Mouse (Mus musculus) cortical plate, adult 2 months (tissue): ENCODE measurements at regions not wholly inside any gene's neighbourhood (a gene's known extent, or its start where the extent isn't known, plus 50 kb on each side); places are given as distances from the start of the nearest gene placed in this dataset.

Source experiments
- H3K27ac ChIP-seq: fragments of 200-500 bp; 2 replicates; pipeline ENCODE4 v1.5.1; 2012; ENCODE audit warnings: low read length, control low read depth, inconsistent platforms; ENCODE audit not compliant: insufficient read depth
- H3K4me1 ChIP-seq: fragments of 200-500 bp; 2 replicates; pipeline ENCODE4 v1.6.1; 2011; ENCODE audit warnings: low read length; ENCODE audit not compliant: control insufficient read depth, insufficient read depth
- H3K4me3 ChIP-seq: fragments of 200-500 bp; 2 replicates; pipeline ENCODE4 v1.5.1; 2011; ENCODE audit warnings: mild to moderate bottlenecking, low read length, control low read depth; ENCODE audit not compliant: insufficient read depth
- CTCF ChIP-seq: fragments of 200-500 bp; IDR thresholded peaks from 2 replicates; pipeline ENCODE4 v1.5.1; 2011; ENCODE audit warnings: mild to moderate bottlenecking, control low read depth, low read length; ENCODE audit not compliant: insufficient read depth; ENCODE audit errors: extremely low read depth
- POLR2A ChIP-seq: fragments of 200-500 bp; IDR thresholded peaks from 2 replicates; pipeline ENCODE4 v1.6.1; 2011; ENCODE audit warnings: mild to moderate bottlenecking, low read length, control low read depth; ENCODE audit not compliant: insufficient read depth; ENCODE audit errors: extremely low read depth

DNA sequence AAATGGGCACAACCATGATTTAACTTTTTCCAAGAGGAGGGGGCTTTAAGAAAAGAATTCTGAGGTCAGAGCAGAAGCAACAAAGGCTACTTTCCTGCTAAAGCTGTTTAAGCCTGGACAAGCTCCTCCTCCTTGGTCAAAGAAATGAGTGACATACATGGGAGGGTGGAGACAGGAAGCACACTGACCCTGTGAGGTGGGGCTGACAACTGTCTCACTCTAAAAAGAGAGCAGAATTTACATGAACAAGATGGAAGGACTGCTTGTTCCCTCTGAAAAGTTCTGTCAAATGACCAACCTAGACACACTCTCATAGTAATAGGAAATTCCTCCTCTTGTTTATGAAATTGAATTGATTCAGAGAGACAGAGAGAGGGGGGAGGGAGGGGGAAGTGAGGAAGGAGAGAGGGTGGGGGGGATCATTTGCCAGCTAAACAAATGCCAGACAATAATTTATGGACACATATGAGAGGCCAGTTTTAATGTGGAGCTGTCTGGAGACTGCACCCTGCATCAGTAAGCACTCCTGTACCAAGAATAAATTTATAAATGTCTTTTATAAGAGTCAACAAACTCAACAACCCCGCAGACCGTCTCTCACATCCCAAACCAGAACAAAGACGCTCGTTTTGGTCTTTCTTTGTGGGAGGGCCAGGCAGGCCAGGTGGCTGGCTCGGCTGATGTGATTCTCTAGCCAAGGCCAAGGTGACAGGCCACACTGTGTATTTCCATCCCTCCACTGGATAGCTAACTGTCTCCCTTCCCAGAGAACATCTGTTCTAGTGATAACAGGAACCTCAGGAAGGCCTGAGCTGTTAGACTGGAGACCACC is 110.6 kb upstream of the Stc2 start:
- no peak overlapping the region for H3K27ac ChIP-seq
- no peak for TF ChIP-seq CTCF
- TF ChIP-seq POLR2A = no peak
- H3K4me1 ChIP-seq = no peaks in the 10 kb centered on the region
- no peak overlapping the region for H3K4me3 ChIP-seq

- TF ChIP-seq CTCF (no peak), POLR2A (no peak)
- Histone ChIP-seq H3K4me3 (no peak overlapping the region), H3K27ac (no peak overlapping the region), H3K4me1 (no peaks in the 10 kb centered on the region)
These were observed 107.9 kb upstream of the Stc2 start for GRCm38 (mm10) chr11:31477763-31478162.

- Histone ChIP-seq H3K4me1 (no peaks in the 10 kb centered on the region), H3K27ac (no peak overlapping the region), H3K4me3 (no peak overlapping the region)
- TF ChIP-seq CTCF = no peak
- no peak for TF ChIP-seq POLR2A
These were observed 107.2 kb upstream of the Stc2 start for GRCm38 (mm10) chr11:31477104-31477503.

DNA sequence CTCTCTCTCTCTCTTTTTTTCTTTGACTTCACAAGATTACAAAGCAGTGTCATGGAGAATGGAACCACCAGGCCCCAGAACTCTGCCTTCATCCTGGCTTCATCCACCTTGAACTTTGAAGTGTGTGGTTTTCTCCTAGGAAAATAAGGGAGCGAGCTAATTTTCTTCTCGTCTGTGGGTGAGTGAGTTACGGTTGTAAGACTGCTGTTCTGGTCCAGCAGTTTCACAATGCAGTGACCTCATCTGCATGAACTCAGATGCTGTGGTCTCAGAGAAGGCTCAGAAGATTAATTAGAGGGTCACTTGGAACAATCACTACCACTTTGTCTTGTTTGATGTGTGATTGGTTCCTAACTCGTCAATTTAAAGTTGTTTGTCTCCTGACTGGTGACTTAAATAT is 103.1 kb upstream of the Stc2 start:
- TF ChIP-seq CTCF = no peak
- TF ChIP-seq POLR2A = no peak

GRCm38 (mm10) chr11:31470681-31471414 is 101.0 kb upstream of the Stc2 start:
- no peak for TF ChIP-seq CTCF
- no peak for TF ChIP-seq POLR2A
- Histone ChIP-seq H3K4me1 (no peaks in the 10 kb centered on the region), H3K4me3 (no peak overlapping the region), H3K27ac (no peak overlapping the region)

More for the DNA sequence above, 103.1 kb upstream of the Stc2 start:
- no peak overlapping the region for H3K27ac ChIP-seq
- H3K4me1 ChIP-seq = no peaks in the 10 kb centered on the region
- H3K4me3 ChIP-seq = no peak overlapping the region

GRCm38 (mm10) chr11:31464844-31465243 is 95.0 kb upstream of the Stc2 start:
- no peak overlapping the region for H3K4me3 ChIP-seq
- H3K4me1 ChIP-seq = no peaks in the 10 kb centered on the region
- TF ChIP-seq CTCF (no peak), POLR2A (no peak)
- H3K27ac ChIP-seq = no peak overlapping the region

DNA sequence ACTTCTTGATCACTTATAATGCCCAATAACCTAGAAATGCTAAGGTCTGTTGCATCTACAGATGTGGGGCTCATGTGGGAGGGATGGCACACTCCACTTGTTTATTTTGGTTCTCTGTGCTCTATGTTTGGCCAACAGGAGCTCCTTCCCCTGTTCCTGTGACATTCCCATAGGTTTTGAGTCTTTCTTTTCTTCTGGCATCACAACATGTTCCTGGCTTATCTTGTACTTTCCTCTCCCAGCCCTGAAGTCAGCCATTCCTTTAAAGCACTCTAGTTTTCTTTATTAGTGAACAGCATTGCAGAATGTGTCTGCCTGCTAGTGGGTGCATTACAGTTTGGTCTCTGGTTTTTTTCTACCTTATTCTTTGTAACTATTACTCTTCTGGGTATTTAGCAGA is 92.6 kb upstream of the Stc2 start:
- H3K27ac ChIP-seq = no peak overlapping the region
- H3K4me1 ChIP-seq = no peaks in the 10 kb centered on the region
- TF ChIP-seq CTCF (no peak), POLR2A (no peak)
- H3K4me3 ChIP-seq = no peak overlapping the region

GRCm38 (mm10) chr11:31461824-31462223 is 92.0 kb upstream of the Stc2 start:
- no peak overlapping the region for H3K4me3 ChIP-seq
- TF ChIP-seq POLR2A (no peak), CTCF (no peak)
- H3K4me1 ChIP-seq = no peaks in the 10 kb centered on the region
- H3K27ac ChIP-seq = no peak overlapping the region

- H3K4me3 ChIP-seq = no peak overlapping the region
- TF ChIP-seq POLR2A (no peak), CTCF (no peak)
- no peaks in the 10 kb centered on the region for H3K4me1 ChIP-seq
- no peak overlapping the region for H3K27ac ChIP-seq
These were observed 91.5 kb upstream of the Stc2 start for GRCm38 (mm10) chr11:31461348-31461747.

DNA sequence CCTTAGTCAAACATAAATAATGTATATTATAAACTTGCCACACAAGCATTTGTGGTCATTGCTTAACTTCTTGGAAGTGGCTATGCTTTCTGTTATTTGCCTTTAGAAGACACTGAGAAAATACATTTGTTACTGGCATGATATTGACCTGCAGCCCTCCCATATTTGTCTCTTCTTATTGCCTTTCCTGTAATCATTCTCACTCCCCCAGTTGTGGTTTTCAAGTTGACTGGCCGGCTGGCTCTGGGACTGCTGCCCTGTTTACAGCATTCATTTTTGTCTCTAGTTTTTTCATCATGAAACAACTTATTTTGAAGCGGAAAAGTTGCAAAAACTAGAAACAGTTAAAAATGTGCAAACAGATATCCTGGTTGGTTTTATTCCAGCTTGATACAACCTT is 57.5 kb upstream of the Stc2 start:
- TF ChIP-seq CTCF = no peak
- TF ChIP-seq POLR2A = no peak
- no peak overlapping the region for H3K4me3 ChIP-seq
- no peaks in the 10 kb centered on the region for H3K4me1 ChIP-seq
- H3K27ac ChIP-seq = no peak overlapping the region
